Mouse (Mus musculus) cerebellum, postnatal 10 days (tissue): Measurements from ENCODE around the gene Spint4.

ENCODE experiments used
- DNase-seq, 2 experiments: peaks; one replicate each; pipeline ENCODE4 v3.0.0; 2021; ENCODE audit warnings: mixed read lengths in 2 of 2

Spint4 gene

DNA sequence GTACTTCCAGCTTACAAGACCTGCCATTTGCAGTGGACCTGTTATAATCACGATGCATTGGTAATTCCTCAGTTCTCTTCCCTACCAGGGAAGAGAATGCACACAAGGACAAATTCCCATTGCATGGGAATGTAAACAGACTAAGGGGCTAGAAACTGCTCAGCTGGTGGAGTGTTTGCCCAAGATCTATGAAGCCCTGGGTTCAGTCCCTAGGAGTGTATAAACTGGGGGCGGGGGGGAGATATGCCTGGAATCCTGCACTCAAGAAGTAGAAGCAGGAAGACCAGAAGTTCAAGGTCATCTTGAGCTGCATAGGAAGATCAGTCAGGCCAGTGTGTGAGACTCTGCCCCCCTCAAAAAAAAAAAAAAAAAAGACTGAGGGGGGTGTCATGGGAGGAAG, 35.0 kb downstream of the Spint4 start:
- DNase-seq: no peak

DNA sequence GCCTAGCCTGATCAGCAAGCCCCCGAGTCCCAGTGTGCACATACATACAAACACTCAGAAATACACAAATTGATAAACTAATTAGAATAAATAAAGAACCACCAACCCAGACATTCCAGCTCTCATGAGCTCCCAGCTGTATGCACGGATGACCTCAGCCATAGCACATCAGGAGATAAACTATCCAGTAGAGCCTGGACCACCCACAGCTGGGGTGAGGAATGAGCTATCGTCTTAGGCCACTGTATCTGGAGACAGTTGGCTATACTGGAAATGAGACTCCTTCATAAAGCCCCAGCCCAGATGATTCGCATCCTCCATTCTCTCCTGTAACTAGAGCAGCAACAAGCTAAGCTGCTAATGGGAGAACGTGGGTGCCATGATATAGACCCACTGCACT, 36.5 kb downstream of the Spint4 start:
- DNase-seq: no peak

DNA sequence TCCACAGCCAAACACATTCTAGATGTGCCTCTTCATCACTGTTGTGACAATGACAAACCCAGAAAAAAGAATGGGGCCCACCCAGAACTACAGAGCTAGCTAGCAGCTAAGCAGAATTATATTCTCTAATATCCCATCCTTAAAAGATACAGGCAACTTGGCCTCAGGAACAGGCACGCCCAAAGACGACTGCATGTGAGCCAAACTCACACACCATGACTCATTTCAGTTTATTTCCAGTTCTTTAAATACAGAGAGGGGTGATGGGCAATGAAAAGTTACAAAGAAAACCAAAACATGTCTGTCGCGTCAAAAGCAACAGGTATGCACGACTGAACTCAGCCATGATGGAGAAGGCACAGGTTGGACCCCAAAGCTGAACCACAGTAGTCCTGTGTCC, 37.1 kb downstream of the Spint4 start:
- DNase-seq: no peak

DNA sequence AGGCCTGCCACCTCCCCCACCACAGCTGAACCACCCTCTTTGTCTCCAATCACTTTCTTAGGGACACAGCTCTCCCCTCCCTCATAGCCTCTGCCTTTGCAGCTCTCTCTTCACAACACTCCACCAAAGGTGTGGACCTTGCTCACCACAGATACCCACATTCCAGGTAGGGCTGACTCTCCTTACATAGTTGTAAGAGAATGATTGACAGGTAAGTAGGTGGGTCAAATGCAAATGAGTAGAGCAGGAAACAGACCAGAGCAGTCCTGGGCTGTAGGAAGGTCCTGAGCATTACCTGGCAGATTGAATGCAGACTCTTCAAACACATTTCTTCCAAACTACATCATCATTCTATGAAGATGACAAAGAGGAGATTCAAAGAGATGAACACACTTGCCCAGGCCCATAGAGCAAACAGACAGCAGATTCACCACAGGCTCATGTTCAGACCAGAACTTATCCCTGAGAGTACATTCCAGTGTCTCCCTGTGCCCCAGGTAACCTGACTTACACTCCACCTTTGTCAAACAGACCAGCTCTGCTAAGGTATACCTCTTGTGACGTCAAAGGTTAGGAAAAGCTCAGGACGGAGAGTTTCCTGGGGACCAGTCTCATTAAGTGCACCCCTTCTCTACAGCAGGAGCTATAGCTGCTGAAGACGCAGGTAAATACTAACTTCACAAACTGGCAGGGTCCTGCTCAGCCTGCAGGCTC, 39.2 kb downstream of the Spint4 start:
- DNase-seq: no peak

DNA sequence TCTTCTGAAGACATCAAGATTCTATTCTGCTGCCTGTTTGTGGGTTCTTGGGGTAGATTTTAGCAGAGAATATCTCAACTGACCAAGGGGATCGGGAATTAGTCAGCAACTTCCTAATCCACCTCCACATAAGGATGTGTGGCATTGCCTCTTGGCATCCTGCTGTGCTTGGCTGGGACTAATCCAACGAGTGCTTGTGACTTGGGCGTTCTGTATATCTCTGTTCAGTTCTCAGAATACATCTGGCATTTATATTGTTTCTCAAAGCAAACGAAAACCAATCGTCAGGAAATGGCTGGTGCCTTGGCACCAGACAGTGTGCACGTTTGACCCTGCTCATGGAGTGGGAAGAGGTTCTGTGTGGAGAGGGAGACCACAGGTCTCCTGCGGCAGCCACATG, 41.6 kb downstream of the Spint4 start:
- DNase-seq: no peak

DNA sequence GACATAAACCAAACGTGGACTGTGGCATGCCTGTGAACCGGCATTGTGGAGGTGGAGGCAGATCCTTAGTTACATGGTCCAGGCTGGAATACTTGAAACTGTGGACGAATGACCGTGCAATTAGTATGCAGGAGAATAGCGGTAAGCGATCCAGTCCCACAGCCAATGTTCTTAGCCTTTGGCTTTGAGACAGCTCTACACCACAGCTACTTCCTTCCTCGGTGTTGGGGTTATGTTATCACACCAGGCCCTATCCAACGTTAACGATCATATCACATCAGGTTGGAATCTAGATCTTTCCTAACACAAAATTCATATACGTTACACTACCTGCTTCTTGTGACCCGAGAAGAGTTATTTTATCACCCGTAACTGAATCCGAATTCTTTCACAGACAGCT, 46.7 kb downstream of the Spint4 start:
- no peak for DNase-seq

DNA sequence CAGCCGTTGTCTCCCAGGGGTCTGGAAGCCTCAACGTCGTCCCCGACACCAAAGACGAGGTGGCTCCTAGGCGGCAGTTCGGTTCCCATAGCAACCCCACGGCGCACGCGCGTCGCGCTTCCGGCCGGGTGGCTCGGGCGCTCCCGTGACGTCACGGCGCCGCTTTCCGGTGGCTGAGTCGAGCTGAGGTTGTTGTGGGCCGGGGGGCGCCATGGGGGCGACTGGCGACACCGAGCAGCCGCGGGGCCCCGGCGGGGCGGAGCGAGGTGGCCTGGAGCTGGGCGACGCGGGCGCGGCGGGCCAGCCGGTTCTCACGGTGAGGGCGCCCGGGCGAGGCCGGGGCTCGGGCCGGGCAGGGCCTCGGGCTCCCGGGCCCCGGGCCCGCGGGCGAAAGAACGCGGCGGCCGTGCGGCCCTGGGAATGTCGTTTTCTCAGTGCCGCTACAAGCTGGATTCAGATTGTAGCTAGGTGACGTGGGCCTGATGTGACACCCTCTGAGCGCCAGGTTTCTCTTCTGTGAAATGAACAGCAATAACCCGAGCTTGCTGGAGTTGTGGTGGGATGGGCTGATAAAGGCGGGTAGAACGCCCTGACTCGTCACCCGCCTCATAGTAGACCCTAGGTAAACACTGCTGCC, 47.7 kb downstream of the Spint4 start, which contains the start of the genes Wfdc3 and Dnttip1:
Gene Wfdc3, minus strand, starts transcription at position 89 of the 637 bp plus-strand sequence.
Gene Dnttip1, plus strand, starts transcription at position 141 of the 637 bp plus-strand sequence.
- DNase-seq: peak; percentile 97

DNA sequence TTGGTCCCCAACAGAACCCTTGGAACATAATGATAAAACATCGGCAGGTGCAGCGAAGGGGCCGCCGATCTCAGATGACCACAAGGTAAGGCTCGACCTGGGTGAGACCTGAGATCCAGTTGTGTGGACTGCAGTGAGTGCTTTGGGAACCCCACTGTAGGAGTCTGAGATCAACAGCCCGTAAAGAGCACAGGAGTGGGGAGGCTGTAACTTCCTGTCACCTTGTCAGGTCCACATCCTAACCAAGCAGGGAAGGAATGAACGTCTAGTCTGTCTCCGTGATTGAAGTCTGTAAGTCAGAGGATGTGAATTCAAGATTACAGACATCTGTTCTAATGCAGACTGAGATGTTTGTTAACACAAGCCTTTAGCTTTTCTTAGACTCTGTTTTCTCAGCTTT, 48.4 kb downstream of the Spint4 start:
- no peak for DNase-seq

DNA sequence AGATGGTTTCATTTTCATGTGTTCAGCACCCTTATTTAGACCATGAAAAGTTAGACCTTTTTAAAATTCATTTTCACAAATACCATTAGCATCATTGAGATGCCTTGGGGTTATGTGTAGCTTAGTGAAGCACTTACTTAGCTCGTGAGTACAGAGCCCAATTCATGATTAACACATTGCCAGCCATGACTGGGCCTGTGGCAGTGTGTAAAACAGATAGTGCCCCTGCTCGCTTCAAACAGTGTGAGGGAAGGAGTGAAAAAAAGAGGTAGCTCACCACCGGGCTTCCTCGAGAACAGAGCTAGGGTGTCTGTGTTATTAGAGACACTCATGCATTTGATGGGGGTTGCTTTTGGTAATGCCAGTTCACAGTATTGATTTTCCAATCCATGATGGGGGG, 49.9 kb downstream of the Spint4 start:
- no peak for DNase-seq

DNA sequence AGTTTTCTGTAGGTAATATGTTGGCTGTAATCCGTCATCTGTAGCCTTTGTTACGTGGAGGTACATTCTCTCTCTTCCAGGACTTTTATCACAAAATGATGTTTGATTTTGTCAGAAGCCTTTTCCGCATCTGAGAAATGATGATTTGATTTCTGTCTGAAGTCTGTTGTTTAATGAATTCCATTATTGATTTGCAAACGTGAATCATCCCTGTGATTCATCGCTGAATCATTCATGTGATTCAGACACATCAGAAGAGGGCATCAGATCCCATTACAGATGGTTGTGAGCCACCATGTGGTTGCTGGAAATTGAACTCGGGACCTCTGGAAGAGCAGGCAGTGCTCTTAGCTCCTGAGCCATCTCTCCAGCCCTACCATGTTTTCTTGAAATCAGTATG, 50.7 kb downstream of the Spint4 start:
- DNase-seq: no peak
